Mouse (Mus musculus): ENCODE measurements at regions not wholly inside any gene's neighbourhood (a gene's known extent, or its start where the extent isn't known, plus 50 kb on each side); places are given as distances from the start of the nearest gene placed in this dataset.

- TF ChIP-seq CTCF (IDR thresholded peaks at IDR 0.05; ENCODE audit: low read depth) (no peak), EP300 (IDR thresholded peaks at IDR 0.05; ENCODE audit: low read depth) (no peak)
- Histone ChIP-seq H3K4me3 (ENCODE audit: insufficient read depth in 1 of 2, low read depth in 2 of 2, low read length in 2 of 2) (no peak overlapping the region), H3K36me3 (replicated peaks; ENCODE audit: control insufficient read depth, insufficient read depth, low read depth) (no peaks in the 10 kb centered on the region), H3K27ac (no peak overlapping the region), H3K27me3 (ENCODE audit: control insufficient read depth, insufficient read depth, low read length) (no peaks in the 10 kb centered on the region), H3K4me1 (replicated peaks; ENCODE audit: control insufficient read depth in 2 of 2, insufficient read depth in 2 of 2, low read length in 1 of 2) (no peaks in the 10 kb centered on the region), H3K9me3 (ENCODE audit: control insufficient read depth, low read length) (no peaks in the 10 kb centered on the region), H3K4me2 (ENCODE audit: low read depth) (no peak overlapping the region), H3K9ac (replicated peaks) (no peak overlapping the region)
- DNase-seq (ENCODE audit: low read depth in 3 of 3, low spot score in 3 of 3) (no peak), ATAC-seq (ENCODE audit: insufficient read depth) (no peak)
- 57% methylated on average over 4 of the region's 4 CpGs for WGBS (ENCODE audit: insufficient replicate concordance)
Measured at GRCm38 (mm10) chr16:72088053-72088452, 220.1 kb upstream of the Robo1 start.

DNA sequence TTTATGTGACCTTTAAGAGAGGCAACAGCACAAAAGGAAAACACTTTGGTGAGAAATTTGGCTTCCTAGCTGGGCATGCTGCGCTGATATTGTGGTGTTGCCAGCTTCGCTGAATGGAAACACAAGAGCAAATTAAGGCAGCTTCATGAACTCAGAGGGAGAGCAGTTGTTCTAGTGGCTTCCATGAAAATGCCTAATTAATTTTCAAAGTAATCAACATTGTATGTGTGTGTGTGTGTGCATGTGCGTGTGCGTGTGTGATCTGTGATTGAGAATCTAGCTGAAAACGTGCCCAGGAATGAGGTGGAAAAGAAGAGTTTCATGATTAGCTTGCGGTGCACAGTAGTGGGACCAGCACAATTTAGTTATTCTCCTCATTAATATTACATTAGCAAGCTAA, 219.2 kb upstream of the Robo1 start:
- H3K27me3 ChIP-seq (ENCODE audit: control insufficient read depth, insufficient read depth, low read length), result no peaks in the 10 kb centered on the region
- no peak overlapping the region for H3K4me3 ChIP-seq (ENCODE audit: insufficient read depth in 1 of 2, low read depth in 2 of 2, low read length in 2 of 2)
- ATAC-seq (ENCODE audit: insufficient read depth) (no peak), DNase-seq (ENCODE audit: low read depth in 3 of 3, low spot score in 3 of 3) (no peak)
- H3K4me1 ChIP-seq (replicated peaks; ENCODE audit: control insufficient read depth in 2 of 2, insufficient read depth in 2 of 2, low read length in 1 of 2), result no peaks in the 10 kb centered on the region
- TF ChIP-seq EP300 (IDR thresholded peaks at IDR 0.05; ENCODE audit: low read depth) (no peak), CTCF (IDR thresholded peaks at IDR 0.05; ENCODE audit: low read depth) (no peak)
- no peaks in the 10 kb centered on the region for H3K9me3 ChIP-seq (ENCODE audit: control insufficient read depth, low read length)
- no peaks in the 10 kb centered on the region for H3K36me3 ChIP-seq (replicated peaks; ENCODE audit: control insufficient read depth, insufficient read depth, low read depth)
- H3K4me2 ChIP-seq (ENCODE audit: low read depth), result no peak overlapping the region
- H3K9ac ChIP-seq (replicated peaks), result no peak overlapping the region
- H3K27ac ChIP-seq, result no peak overlapping the region
- 70% methylated on average over 6 of the region's 6 CpGs for WGBS (ENCODE audit: insufficient replicate concordance)
